Comparison of ENCODE assay signal across 8 mouse cellular contexts in genomic region chr13:116002391-116002899, GRCm38 (mm10).
DNase-seq lines count a peak whose midpoint lies in the region; ATAC-seq lines count a peak whose summit lies in the region.

No protein-coding gene starts in this region.

- no peak for ATAC-seq in monocyte, adult 5-6 weeks (replicated peaks; ENCODE audit: insufficient number of reproducible peaks, low FRiP score, low TSS enrichment, poor library complexity, severe bottlenecking)

- intact Hi-C loops in gastrocnemius, postnatal 14 days (cut with DNase I; ENCODE audit: low total_unique reads): no loop called here

- DNase-seq in kidney, postnatal 14 days: peak; percentile 33
- DNase-seq in kidney, adult 11 months: no peak
- DNase-seq in brain, embryonic 18.5 days (ENCODE audit: low read depth, low spot score): peak; percentile 58
- peak; percentile 61 for DNase-seq in gastrocnemius, postnatal 14 days
- peak; percentile 4 for DNase-seq in left cerebral cortex, adult 11 months (ENCODE audit: low spot score)
- peak; percentile 6 for DNase-seq in right cerebral cortex, postnatal 25 days
- no peak for DNase-seq in thymus, adult 18-20 months

Comparison
In these comparisons a context has a peak if more than half of its experiments do, and no peak if none do; other contexts are left out.
1. DNase-seq: peak in kidney, postnatal 14 days (single experiment), brain, embryonic 18.5 days (single experiment), gastrocnemius, postnatal 14 days (single experiment), left cerebral cortex, adult 11 months (single experiment) and right cerebral cortex, postnatal 25 days (single experiment); none in kidney, adult 11 months (single experiment) and thymus, adult 18-20 months (0 of 2).